Mouse (Mus musculus) embryonic facial prominence, embryonic 10.5 days (tissue): ENCODE data around the gene Nudt7. TPM values are rescaled to one million over a fixed set of nuclear protein-coding genes. Genes with fewer than 3 reads are reported as not detected.

Experiments
- DNase-seq: peaks from one replicate; pipeline ENCODE4 v3.0.0-alpha.2; 2017; ENCODE audit warnings: low spot score
- H3K27ac ChIP-seq: fragments of 300-500 bp; sonication (generic); replicated peaks from 2 replicates; pipeline ENCODE4 v1.5.1; 2016; ENCODE audit warnings: mild to moderate bottlenecking
- H3K27me3 ChIP-seq: fragments of 300-500 bp; sonication (generic); replicated peaks from 2 replicates; pipeline ENCODE4 v1.6.1; 2016; ENCODE audit warnings: low read depth, mild to moderate bottlenecking; ENCODE audit not compliant: poor library complexity, severe bottlenecking
- H3K36me3 ChIP-seq: fragments of 300-500 bp; sonication (generic); replicated peaks from 2 replicates; pipeline ENCODE4 v1.6.1; 2016; ENCODE audit warnings: mild to moderate bottlenecking, moderate library complexity
- H3K4me1 ChIP-seq: fragments of 300-500 bp; sonication (generic); 2 replicates; pipeline ENCODE4 v1.6.1; 2016
- H3K4me3 ChIP-seq: fragments of 300-500 bp; sonication (generic); 2 replicates; pipeline ENCODE4 v1.5.1; 2016; ENCODE audit warnings: mild to moderate bottlenecking, moderate library complexity
- H3K9me3 ChIP-seq: fragments of 300-500 bp; sonication (generic); 2 replicates; pipeline ENCODE4 v1.6.1; 2016; ENCODE audit warnings: mild to moderate bottlenecking
- WGBS: fragments of 180-500 bp; shearing (Covaris S2); methylation state at CpG from one replicate; pipeline ENCODE4 v1.1.7; 2016; 5-methylcytosine and 5-hydroxymethylcytosine counted together
- polyA plus RNA-seq: library from polyadenylated mRNA; unstranded; fragments of >200 nt; fragmentation: Nextera tagmentation; extraction: Ambion mirVana; gene quantifications from 2 replicates; pipeline ENCODE4 v1.2.1, GENCODE M21; 2016

The Nudt7 gene
- polyA plus RNA-seq, result 9.3 and 10.1 TPM in 2 replicates

GRCm38 (mm10) chr8:114133510-114134362 is at the start of gene Nudt7:
Gene Nudt7 (plus strand): TSS chr8:114133557.
- no peaks in the 10 kb centered on the region for H3K36me3 ChIP-seq
- 5% methylated on average over 23 of the region's 23 CpGs for WGBS

GRCm38 (mm10) chr8:114087932-114088331 is 45.4 kb upstream of the Nudt7 start:
- Histone ChIP-seq H3K4me1 (peaks cover 2% of the 10 kb centered on the region; the same call in 1 of the 2 replicates), H3K36me3 (no peaks in the 10 kb centered on the region), H3K9me3 (no peaks in the 10 kb centered on the region), H3K4me3 (no peak overlapping the region), H3K27me3 (no peaks in the 10 kb centered on the region), H3K27ac (no peak overlapping the region)
- whole genome bisulfite sequencing, result 95% methylated on average over 4 of the region's 4 CpGs
- no peak for DNase-seq

More at GRCm38 (mm10) chr8:114133510-114134362, at the start of gene Nudt7:
- Histone ChIP-seq H3K27me3 (no peaks in the 10 kb centered on the region), H3K4me3 (peak within 1 kb of the TSS; percentile 69), H3K9me3 (no peaks in the 10 kb centered on the region), H3K27ac (peak within 1 kb of the TSS; percentile 85), H3K4me1 (peaks cover 15% of the 10 kb centered on the region)
- peak; percentile 92 for DNase-seq

GRCm38 (mm10) chr8:114090736-114091135 is 42.6 kb upstream of the Nudt7 start:
- Histone ChIP-seq H3K27me3 (no peaks in the 10 kb centered on the region), H3K27ac (no peak overlapping the region), H3K4me3 (no peak overlapping the region), H3K9me3 (no peaks in the 10 kb centered on the region), H3K36me3 (no peaks in the 10 kb centered on the region), H3K4me1 (peaks cover 5% of the 10 kb centered on the region; the same call in 1 of the 2 replicates)
- no peak for DNase-seq
- WGBS, result 86% methylated on average over 4 of the region's 4 CpGs

GRCm38 (mm10) chr8:114093321-114093720 is 40.0 kb upstream of the Nudt7 start:
- H3K4me3 ChIP-seq, result no peak overlapping the region
- peaks cover 5% of the 10 kb centered on the region; the same call in 1 of the 2 replicates for H3K4me1 ChIP-seq
- 89% methylated on average over 3 of the region's 3 CpGs for WGBS
- no peak for DNase-seq
- H3K36me3 ChIP-seq, result no peaks in the 10 kb centered on the region
- no peaks in the 10 kb centered on the region for H3K27me3 ChIP-seq
- H3K27ac ChIP-seq, result no peak overlapping the region
- no peaks in the 10 kb centered on the region for H3K9me3 ChIP-seq

GRCm38 (mm10) chr8:114094526-114094925 is 38.8 kb upstream of the Nudt7 start:
- Histone ChIP-seq H3K27me3 (no peaks in the 10 kb centered on the region), H3K4me1 (peaks cover 5% of the 10 kb centered on the region; the same call in 1 of the 2 replicates), H3K4me3 (no peak overlapping the region), H3K27ac (no peak overlapping the region), H3K36me3 (no peaks in the 10 kb centered on the region), H3K9me3 (no peaks in the 10 kb centered on the region)
- WGBS, result 92% methylated on average over 4 of the region's 4 CpGs
- no peak for DNase-seq

- Histone ChIP-seq H3K4me1 (no peaks in the 10 kb centered on the region), H3K27ac (no peak overlapping the region), H3K27me3 (no peaks in the 10 kb centered on the region), H3K4me3 (no peak overlapping the region), H3K36me3 (no peaks in the 10 kb centered on the region), H3K9me3 (no peaks in the 10 kb centered on the region)
- no peak for DNase-seq
- 75% methylated on average over 14 of the region's 14 CpGs for WGBS
These were observed 32.7 kb upstream of the Nudt7 start for GRCm38 (mm10) chr8:114100561-114101206.

- no peaks in the 10 kb centered on the region for H3K9me3 ChIP-seq
- 85% methylated on average over 7 of the region's 7 CpGs for WGBS
- H3K4me1 ChIP-seq, result no peaks in the 10 kb centered on the region
- no peak for DNase-seq
- no peaks in the 10 kb centered on the region for H3K36me3 ChIP-seq
- no peaks in the 10 kb centered on the region for H3K27me3 ChIP-seq
- H3K4me3 ChIP-seq, result no peak overlapping the region
- H3K27ac ChIP-seq, result no peak overlapping the region
These were observed 30.0 kb upstream of the Nudt7 start for GRCm38 (mm10) chr8:114103401-114103800.

GRCm38 (mm10) chr8:114105971-114106370 is 27.4 kb upstream of the Nudt7 start:
- H3K4me1 ChIP-seq, result no peaks in the 10 kb centered on the region
- no peaks in the 10 kb centered on the region for H3K9me3 ChIP-seq
- H3K36me3 ChIP-seq, result no peaks in the 10 kb centered on the region
- no peak overlapping the region for H3K4me3 ChIP-seq
- 90% methylated on average over 5 of the region's 5 CpGs for WGBS
- H3K27ac ChIP-seq, result no peak overlapping the region
- no peaks in the 10 kb centered on the region for H3K27me3 ChIP-seq
- DNase-seq, result no peak

GRCm38 (mm10) chr8:114109365-114110140 is 23.8 kb upstream of the Nudt7 start:
- 87% methylated on average over 20 of the region's 20 CpGs for WGBS
- no peak overlapping the region for H3K4me3 ChIP-seq
- no peak for DNase-seq
- no peaks in the 10 kb centered on the region for H3K9me3 ChIP-seq
- H3K4me1 ChIP-seq, result no peaks in the 10 kb centered on the region
- no peak overlapping the region for H3K27ac ChIP-seq
- H3K27me3 ChIP-seq, result no peaks in the 10 kb centered on the region
- no peaks in the 10 kb centered on the region for H3K36me3 ChIP-seq

GRCm38 (mm10) chr8:114115076-114115475 is 18.3 kb upstream of the Nudt7 start:
- H3K4me3 ChIP-seq, result no peak overlapping the region
- H3K4me1 ChIP-seq, result peaks cover 18% of the 10 kb centered on the region
- 55% methylated on average over 1 of the region's 1 CpGs for WGBS
- no peak for DNase-seq
- no peaks in the 10 kb centered on the region for H3K9me3 ChIP-seq
- H3K36me3 ChIP-seq, result no peaks in the 10 kb centered on the region
- H3K27ac ChIP-seq, result peak overlapping the region; percentile 4; the same call in 1 of the 2 replicates
- no peaks in the 10 kb centered on the region for H3K27me3 ChIP-seq

GRCm38 (mm10) chr8:114116049-114116448 is 17.3 kb upstream of the Nudt7 start:
- Histone ChIP-seq H3K4me1 (peaks cover 18% of the 10 kb centered on the region), H3K4me3 (no peak overlapping the region), H3K27me3 (no peaks in the 10 kb centered on the region), H3K36me3 (no peaks in the 10 kb centered on the region), H3K9me3 (no peaks in the 10 kb centered on the region), H3K27ac (no peak overlapping the region)
- DNase-seq, result peak; percentile 15
- WGBS, result 6% methylated on average over 2 of the region's 2 CpGs

- no peaks in the 10 kb centered on the region for H3K9me3 ChIP-seq
- no peaks in the 10 kb centered on the region for H3K27me3 ChIP-seq
- no peak overlapping the region for H3K27ac ChIP-seq
- no peak for DNase-seq
- no peak overlapping the region for H3K4me3 ChIP-seq
- peaks cover 18% of the 10 kb centered on the region for H3K4me1 ChIP-seq
- no peaks in the 10 kb centered on the region for H3K36me3 ChIP-seq
These were observed 15.9 kb upstream of the Nudt7 start for GRCm38 (mm10) chr8:114117439-114117838.
